Mouse (Mus musculus) ovary, postnatal 10 days (tissue): ENCODE data around the gene Spint2.
"Not testable (repeated sequence)": the region's sequence is repeated elsewhere in the genome, so short reads cannot be mapped to it uniquely, and the experiment has no call there.

Source experiments
- DNase-seq: peaks from one replicate; pipeline ENCODE4 v3.0.0; 2022; ENCODE audit warnings: low spot score

Gene Spint2

DNA sequence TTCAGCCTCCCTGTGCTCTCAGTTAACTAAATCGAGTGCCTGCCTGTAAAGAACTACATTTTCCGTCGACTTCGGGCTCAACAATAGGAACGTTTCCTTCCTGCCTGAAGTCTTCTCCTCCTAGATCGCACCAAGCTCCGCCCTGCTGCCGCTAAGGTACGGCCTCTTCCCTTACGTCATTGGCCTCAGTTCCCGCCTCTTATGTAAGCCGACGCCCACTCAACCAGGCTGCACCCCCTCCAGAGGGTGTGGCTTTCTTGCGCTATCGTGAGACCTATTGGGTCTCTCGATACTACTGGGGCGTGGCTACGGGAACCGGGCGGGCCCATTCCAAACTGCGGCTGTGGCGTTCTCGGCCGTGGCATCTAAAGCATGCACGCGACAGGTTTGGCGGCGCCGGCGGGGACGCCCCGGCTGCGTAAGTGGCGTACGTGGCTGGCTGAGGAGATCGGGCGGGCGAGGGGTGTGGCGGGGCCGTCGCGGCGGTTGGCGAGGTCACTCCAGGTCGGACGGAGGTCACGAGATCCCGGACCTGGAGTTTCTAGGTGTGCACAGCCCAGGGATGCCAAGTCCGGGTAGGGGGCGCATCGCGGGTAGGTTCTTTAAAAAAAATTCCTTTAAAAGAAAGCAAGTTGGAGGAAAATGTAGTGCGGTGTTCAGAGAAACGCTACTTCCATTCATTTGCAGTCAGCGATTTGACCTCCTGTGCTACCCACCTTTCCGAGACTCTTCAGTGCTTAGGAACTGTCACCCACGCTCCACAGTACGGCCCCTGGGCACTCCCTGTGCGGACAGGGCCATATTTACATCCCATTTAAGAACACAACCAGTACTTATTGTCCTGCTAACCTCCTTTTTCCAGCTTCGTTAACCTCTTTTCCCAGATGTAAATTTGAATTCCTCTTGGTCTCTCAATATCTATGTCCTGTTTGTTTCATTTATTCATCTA lies 43.4 kb downstream of the Spint2 start, which contains the start of gene Yif1b:
Yif1b (plus strand) TSS at position 311 of the 949 bp plus-strand sequence.
- DNase-seq, result peak; percentile 79

DNA sequence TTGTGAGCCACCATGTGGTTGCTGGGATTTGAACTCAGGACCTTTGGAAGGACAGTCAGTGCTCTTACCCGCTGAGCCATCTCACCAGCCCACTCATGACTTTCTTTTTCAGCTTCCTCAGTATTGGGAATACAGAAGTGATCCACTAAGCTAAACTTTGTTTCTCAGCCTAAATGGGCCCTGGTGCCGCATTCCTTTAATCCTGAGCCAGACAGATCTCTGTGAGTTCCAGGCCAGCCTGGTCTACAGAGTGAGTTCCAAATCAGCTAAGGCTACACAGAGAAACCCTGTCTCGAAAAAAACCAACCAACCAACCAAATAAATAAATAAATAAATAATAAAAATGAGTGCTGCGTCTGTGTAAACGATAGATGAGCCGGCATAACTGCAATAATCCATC lies 44.1 kb downstream of the Spint2 start:
- DNase-seq, result not testable (repeated sequence)

DNA sequence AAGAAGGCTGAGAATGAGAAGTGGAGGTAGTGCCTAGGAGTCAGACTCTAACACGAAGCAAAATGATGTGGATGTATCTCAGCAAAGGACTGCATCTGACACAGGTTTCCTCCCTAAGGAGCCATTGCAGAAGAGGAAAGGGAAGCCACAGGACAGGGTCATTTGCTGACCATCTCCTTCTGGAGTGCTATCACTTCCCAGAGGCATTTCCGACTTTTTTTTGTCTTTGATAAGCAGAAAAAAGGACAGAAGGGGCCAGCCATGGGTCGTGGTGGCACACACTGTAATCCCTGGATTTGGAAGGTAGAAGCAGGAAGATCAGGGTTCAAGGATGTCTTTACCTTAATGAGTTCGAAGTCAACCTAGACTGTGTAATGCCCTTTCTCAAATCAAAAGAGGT lies 45.1 kb downstream of the Spint2 start:
- DNase-seq, result no peak

DNA sequence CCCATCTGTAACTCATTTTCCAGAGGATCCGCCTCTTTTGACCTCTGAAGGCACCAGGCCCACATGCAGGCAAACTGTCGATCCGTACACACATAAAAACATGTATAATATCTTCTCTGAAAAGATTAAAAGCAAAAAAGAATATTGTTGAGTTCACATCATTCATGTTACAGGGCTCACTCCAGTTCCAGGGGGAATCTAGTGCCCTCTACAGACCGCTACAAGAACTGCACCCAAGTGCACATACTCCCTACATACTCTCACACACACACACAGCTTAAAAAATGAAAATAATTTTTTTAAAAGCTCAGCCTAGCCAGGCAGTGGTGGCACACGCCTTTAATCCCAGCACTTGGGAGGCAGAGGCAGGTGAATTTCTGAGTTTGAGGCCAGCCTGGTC lies 47.1 kb downstream of the Spint2 start:
- DNase-seq, result no peak

DNA sequence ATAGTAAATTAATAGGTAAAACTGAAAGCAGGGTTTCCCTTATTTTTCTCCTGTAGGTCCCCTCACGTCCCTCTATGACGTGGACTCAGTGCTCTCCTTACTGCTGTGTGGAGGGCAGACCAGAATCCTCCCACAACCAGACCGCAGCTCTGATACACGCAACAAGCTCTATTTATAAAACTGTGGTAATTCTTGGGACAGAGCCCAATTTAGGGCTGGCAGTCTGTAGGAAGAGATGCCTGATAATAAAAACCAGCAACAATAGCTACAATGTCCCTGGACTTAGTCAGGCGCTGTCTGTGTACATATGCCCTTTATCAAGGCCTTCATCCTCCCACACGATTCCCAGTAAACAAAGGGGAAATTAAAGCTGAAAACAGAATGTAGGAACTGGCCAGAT lies 48.0 kb downstream of the Spint2 start:
- DNase-seq, result no peak

DNA sequence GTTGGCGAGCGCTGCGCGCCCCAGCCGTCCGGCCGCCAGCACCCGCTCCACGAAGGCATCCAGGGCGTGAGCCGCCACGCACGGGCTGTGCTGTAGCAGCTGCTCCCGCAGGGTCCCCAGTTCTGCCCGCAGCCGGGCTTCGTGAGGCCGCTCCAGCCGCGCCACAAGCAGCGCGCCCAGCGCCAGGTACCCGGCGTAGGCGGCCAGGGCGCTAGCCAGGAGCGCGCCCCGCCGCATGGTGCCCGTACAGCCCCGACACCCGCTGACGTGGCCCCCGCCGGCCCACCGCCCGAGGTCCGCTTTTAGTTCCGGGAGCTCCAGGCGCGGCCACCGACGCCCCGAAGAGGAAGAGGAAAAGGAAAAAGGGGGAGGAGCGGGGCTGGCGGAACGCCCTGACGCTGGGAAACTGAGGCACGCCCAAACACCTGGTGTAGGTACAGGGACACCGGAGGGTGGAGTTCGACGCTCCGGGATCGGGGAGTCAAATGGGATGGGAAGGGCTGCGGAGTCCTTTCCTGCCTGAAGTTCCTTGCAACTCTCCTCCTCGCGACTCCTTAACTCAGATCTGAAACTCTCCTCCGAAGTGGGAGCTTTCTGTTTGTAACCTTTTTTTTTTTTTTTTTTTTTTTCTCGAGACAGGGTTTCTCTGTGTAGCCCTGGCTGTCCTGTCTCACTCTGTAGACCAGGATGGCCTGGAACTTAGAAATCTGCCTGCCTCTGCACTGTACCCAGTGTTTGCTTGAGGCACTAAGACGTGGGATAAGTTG lies 49.3 kb downstream of the Spint2 start, which contains the start of gene Kcnk6:
Kcnk6 (minus strand) TSS at position 269 of the 767 bp plus-strand sequence.
- DNase-seq, result no peak

DNA sequence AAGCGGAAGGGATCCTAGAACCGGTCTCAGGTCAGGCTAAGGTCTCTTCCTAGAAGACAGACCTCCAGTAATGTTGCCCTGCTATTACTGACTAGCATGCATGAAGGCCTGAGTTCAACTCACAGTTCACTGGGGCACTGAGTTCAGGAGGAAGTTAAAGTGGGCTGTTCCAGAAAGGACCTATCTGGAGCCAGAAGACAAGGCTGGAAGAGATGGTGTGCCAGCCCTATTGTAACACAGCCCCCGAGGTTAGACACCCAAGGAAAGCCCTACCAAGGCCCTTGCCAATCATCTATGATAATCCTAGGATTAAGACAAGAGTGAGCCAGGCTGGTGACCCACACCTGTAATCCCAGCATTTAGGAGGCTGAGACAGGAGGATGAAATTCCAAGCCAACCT lies 50.2 kb downstream of the Spint2 start:
- DNase-seq, result no peak

DNA sequence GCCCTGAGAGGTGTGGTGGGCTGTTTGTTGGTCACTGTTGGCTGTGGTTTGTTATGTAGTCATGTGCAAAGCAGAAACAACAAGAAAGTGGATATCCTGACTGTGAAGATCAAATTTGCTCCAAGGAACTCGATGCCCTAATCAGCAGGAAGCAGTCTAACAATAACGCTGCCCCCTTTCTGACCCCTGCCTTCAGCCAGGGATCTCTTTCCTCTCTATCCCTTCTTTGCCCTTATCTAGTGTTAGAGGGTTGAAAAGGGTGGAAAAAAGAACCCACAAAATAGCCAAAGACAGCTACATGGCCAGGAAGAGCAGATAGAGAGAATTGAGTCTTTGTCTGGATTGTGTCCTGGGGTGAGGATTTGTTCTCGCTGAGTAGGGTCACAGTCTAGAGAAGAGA lies 51.2 kb downstream of the Spint2 start:
- no peak for DNase-seq

DNA sequence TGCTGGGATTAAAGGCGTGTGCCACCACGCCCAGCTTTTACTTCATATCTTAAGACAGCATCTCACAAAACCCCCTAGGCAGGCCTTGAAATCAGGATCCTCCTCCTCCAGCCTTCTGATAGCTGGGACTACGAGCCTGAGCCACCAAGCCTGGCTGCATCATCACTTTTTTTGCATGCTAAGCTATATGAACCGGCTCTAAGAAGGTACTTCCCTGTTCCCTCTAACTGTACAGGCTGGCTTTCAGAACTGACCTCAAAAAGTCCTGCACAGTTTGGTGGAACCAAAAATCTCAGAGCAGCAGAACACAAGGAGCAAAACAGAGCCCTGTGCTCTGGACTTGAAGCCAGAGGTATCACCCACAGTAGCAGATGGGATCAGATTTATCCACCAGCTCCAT lies 53.5 kb downstream of the Spint2 start:
- DNase-seq, result no peak

DNA sequence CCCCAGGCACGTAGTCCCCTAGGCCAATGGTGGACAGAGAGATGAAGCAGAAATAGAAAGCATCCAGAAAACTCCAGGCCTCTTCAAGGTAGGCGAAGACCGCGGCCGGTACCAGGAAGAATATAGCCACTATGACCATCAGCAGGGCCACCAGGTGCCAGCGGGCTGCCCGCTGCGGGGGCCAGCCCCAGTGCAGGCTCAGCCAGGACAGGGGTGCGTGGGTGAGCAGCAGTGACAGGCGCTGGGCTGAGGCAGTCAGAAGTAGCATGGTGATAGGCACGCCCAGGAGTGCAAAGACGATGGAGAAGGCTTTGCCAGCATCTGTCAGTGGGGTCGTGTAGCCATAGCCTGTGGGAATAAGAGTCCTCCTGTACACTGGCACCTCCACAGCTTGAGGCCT lies 56.2 kb downstream of the Spint2 start:
- DNase-seq, result no peak

DNA sequence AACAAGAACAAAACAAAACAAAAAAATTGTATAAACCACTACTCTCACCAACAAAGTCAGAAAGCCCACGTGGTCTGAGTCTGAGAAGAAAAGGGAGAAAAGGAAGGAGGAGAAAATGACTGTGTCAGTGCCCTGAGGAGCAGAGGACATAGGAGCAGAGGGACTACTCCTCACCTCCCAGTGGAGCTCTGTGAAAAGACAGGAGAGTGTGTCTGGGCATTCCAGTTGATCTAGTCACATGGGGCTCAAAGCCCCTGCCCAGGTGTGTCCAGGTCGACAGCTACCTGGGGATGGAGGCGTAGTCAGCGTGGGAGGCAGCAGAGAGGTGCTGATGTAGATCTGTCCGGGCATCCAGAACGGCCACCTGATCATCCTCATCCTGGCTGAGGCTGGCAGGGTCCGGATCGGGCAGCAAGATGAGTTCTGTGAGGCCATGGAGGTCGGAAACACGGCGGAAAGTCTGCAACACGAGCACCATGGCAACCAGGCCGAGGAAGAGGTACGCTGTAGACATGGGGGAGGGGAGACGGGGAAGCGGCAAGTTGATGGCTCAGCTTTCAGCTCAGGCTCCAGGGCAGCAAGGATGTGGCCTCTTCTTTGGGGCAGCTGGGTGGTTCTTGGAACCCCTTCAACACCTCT lies 56.8 kb downstream of the Spint2 start:
- DNase-seq, result no peak

DNA sequence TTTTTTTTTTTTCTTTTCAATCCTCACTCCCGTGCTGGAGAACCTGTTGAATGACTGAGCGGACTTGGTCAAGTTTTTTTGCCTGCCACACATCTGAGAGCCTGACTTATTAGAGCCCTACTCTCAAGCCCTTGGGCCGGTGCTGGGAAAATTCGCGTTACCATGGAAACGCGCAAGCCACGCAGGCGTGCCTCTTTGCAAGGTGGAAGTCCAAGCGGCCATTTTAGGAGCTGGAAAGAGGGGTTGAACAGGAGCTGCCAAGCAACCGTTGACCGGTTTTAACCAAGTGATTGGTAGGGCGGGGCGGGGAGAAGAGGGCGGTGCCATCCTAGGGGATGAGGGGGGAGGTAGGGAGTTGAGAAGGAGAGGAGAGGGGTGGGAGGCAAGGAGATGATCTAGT lies 66.9 kb downstream of the Spint2 start:
- no peak for DNase-seq

DNA sequence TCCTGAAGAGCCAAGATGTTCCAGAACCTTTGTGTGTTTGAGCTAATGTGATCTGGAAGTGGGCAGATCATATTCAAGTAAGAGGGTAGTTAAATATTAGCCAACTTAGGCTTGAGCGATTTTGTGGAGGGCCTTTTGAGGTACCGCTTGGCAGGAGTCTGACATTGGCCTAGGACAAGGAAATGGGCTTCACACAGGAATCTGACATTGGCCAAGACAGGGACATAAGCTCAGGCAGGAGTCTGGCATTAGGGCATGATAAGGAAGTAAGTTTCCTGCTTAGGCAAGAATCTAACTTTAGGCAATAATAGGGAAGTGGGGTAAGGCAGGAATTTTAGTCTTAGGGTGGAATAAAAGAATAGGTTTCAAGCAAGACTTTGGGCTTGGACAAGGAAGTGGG lies 67.5 kb downstream of the Spint2 start:
- no peak for DNase-seq

DNA sequence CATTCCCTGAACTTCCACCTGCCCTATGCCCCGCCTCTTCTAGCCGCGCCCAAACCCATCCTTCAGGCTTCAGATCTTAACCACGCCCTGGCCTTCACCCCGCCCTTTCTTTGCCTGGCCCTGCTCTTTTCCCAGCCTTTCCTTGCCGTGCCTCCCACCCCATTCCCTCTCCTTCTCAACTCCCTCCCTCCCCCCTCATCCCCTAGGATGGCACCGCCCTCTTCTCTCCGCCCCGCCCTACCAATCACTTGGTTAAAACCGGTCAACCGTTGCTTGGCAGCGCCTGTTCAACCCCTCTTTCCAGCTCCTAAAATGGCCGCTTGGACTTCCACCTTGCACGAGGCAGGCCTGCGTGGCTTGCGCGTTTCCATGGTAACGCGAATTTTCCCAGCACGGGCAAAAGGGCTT lies 68.0 kb downstream of the Spint2 start, which contains the start of gene Catsperg1:
Catsperg1 (minus strand) TSS at position 361 of the 408 bp plus-strand sequence.
- DNase-seq, result no peak

DNA sequence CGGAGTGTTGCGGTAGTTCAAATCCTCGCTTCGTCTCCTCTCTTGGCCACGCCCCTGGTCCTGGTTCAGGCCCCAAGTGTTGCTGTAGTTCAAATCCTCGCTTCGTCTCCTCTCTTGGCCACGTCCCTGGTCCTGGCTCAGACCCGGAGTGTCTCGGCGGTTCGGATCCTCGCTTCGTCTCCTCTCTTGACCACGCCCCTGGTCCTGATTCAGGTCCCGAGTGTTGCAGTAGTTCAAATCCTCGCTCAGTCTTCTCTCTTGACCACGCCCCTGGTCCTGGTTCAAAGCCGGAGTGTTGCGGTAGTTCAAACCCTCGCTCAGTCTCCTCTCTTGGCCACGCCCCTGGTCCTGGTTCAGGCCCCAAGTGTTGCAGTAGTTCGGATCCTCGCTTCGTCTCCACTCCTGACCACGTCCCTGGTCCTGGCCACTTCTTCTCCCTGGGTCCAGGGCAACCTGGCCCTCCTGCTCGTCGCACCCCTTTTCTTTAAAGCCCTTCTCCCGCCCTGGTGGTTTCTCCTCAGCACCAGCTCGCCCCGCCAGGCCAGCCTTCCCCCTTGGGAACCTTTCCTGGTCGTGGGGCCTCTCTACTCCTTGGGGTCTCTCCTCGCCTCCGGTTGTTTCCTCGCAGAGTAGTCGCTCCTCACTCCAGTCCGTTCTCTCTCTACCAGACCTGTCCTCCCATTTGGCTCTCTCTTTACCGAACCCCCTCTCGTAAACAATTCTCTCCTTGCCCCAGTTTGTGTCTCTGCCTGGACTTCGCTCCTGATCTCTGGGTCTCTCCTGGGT lies 68.7 kb downstream of the Spint2 start:
- DNase-seq, result not testable (repeated sequence)

DNA sequence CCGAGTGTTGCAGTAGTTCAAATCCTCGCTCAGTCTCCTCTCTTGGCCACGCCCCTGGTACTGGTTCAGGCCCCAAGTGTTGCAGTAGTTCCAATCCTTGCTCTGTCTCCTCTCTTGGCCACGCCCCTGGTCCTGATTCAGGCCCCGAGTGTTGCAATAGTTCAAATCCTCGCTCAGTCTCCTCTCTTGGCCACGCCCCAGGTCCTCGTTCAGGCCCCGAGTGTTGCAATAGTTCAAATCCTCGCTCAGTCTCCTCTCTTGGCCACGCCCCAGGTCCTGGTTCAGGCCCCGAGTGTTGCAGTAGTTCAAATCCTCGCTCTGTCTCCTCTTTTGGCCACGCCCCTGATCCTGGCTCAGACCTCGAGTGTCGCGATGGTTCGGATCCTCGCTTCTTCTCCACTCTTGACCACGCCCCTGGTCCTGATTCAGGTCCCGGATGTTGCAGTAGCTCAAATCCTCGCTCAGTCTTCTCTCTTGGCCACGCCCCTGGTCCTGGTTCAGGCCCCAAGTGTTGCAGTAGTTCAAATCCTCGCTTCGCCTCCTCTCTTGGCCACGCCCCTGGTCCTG lies 69.4 kb downstream of the Spint2 start:
- DNase-seq, result no peak

DNA sequence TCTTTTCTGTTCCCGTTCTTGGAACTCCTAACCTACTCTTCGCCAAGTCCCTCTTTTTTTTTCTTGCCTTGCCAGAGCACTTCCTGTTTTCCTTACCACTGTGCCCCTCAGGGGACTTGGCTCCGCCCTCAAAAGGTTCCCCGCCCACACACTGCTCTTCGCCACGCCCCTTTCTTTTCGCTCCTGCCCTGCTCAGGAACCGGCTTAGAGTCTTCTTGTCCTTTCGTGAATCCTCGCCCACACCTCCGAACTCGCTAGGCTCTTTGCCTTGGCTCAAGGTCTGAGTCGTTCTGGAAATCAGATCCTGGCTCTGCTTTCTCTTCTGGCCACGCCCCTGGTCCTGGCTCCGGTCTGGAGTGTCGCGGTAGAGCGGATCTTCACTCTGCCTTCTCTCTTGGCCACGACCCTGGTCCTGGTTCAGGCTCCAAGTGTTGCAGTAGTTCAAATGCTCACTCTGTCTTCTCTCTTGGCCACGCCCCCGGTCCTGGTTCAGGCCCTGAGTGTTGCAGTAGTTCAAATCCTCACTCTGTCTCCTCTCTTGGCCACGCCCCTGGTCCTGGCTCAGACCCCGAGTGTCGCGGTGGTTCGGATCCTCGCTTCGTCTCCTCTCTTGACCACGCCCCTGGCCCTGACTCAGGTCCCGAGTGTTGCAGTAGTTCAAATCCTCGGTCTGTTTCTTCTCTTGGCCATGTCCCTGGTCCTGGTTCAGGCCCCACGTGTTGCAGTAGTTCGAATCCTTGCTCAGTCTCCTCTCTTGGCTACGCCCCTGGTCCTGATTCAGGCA lies 70.1 kb downstream of the Spint2 start:
- peak; percentile 68 for DNase-seq

DNA sequence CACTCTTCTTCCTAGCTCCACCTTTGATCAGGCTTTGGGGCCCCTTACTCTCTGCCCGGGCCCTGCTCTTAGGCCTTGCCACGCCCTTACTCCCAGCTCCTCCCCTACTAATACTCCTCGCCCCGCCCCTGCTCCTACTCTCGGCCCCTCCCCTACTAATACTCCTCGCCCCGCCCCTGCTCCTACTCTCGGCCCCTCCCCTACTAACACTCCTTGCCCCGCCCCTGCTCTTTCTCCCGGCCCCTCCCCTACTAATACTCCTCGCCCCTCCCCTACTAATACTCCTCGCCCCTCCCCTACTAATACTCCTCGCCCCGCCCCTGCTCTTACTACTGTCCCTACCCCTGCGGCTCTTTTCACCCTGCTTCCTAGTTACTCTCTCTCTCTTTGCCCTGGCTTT lies 70.7 kb downstream of the Spint2 start:
- DNase-seq, result not testable (repeated sequence)
